Mouse (Mus musculus) gastrocnemius, postnatal 10 days (tissue): ENCODE results near the gene Atox1. TPM values are rescaled to one million over a fixed set of nuclear protein-coding genes. Genes with fewer than 3 reads are reported as not detected.

Experiments used
- DNase-seq: peaks from one replicate; pipeline ENCODE4 v3.0.0; 2021; ENCODE audit warnings: mixed read lengths
- microRNA-seq, 2 experiments: library from miRNA; unstranded; fragments of <30 nt; microRNA quantifications; one replicate each; pipeline ENCODE4 v1.2.0; 2021
- total RNA-seq, 2 experiments: library from RNA; stranded (reverse); gene quantifications; 2 replicates each; pipeline ENCODE4 v1.2.3; 2021

The Atox1 gene
- total RNA-seq, 2 experiments from 2014 or later = 66.8 to 84.1 TPM

GRCm38 (mm10) chr11:55414314-55414713 lies 46.7 kb downstream of the Atox1 start:
- DNase-seq = no peak

- DNase-seq = no peak
Observed at GRCm38 (mm10) chr11:55413416-55413796, 47.6 kb downstream of the Atox1 start.

GRCm38 (mm10) chr11:55412680-55413415 lies 48.2 kb downstream of the Atox1 start:
- DNase-seq = no peak

GRCm38 (mm10) chr11:55412034-55412433 lies 49.0 kb downstream of the Atox1 start:
- DNase-seq = no peak

GRCm38 (mm10) chr11:55410502-55410901 lies 50.5 kb downstream of the Atox1 start:
- no peak for DNase-seq

- no peak for DNase-seq
Observed at GRCm38 (mm10) chr11:55410005-55410404, 51.0 kb downstream of the Atox1 start.

- DNase-seq = peak; percentile 3
Observed at GRCm38 (mm10) chr11:55407133-55407532, 53.9 kb downstream of the Atox1 start.

GRCm38 (mm10) chr11:55405601-55406469 lies 55.2 kb downstream of the Atox1 start:
- peak; percentile 13 for DNase-seq

GRCm38 (mm10) chr11:55404659-55405457 lies 56.2 kb downstream of the Atox1 start:
- DNase-seq = no peak

- no peak for DNase-seq
Observed at GRCm38 (mm10) chr11:55400863-55401262, 60.2 kb downstream of the Atox1 start.

GRCm38 (mm10) chr11:55398371-55398770 lies 62.7 kb downstream of the Atox1 start:
- peak; percentile 5 for DNase-seq

- DNase-seq = peak; percentile 40
Observed at GRCm38 (mm10) chr11:55397441-55397840, 63.6 kb downstream of the Atox1 start.

GRCm38 (mm10) chr11:55397036-55397435 lies 64.0 kb downstream of the Atox1 start:
- DNase-seq = no peak

Small RNA genes within 50 kb of the gene (microRNA-seq; reads per million reads assigned to microRNA genes)
- 0 reads per million in 2 experiments for gene Mir7652

Other genes with a start within 250 kb of the Atox1 start
- under 1 TPM; 0.14 to 0.26 TPM for gene Fat2, start 124.7 kb downstream of the Atox1 start, total RNA-seq
- 1,000 to 10,000 TPM; 2,118 to 2,804 TPM for gene Sparc, start 38.1 kb downstream of the Atox1 start, total RNA-seq
- gene G3bp1, start 8.4 kb upstream of the Atox1 start, total RNA-seq = 10 to 100 TPM; 66.0 to 69.4 TPM
- not detected for gene Glra1, start 147.0 kb upstream of the Atox1 start, total RNA-seq